Mouse (Mus musculus): ENCODE data around the gene Galnt2. TPM values are rescaled to one million over a fixed set of nuclear protein-coding genes. Genes with fewer than 3 reads are reported as not detected.

Galnt2 gene
- total and polyA plus RNA-seq, 2 experiments from 2014 or later = 36.5 to 54.9 TPM

DNA sequence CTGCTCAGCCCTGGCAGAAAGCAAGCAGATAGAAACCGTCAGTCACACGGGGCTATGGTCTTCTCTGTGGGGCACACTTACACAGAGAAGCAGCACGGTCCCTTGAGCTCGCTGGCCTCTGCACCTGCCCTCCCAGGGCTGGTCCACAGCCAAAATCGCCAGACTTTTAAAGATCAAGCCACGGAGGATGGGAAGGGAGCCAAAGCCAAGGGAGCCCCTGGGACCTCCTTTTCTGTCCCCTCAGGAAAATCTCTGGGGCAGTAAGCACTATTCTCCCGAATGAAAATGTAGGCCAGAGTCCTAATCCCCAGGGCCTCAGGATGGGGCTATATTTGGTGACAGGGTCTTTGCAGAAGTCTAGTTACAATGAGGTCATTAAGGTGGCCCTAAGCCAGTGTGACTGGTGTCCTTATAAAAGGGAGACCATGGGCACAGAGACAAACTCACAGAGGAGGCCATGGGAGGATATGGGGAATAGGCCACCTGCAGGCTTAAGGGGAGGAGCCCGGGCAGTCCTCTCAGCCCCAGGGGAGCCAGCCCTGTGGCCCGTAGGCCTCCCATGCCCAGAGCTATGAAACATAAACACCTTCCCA, 53.9 kb downstream of the Galnt2 start:
- no peak overlapping the region for H3K4me3 ChIP-seq (ENCODE audit: low read length)
- 10% methylated on average over 9 of the region's 9 CpGs for WGBS
- no peak overlapping the region for H3K4me2 ChIP-seq (ENCODE audit: low read depth, low read length)
- DNase-seq (ENCODE audit: low spot score) (peak; percentile 65), ATAC-seq (0 out of 2 replicates have a peak, but pooled peaks have one; percentile 8)
- no peaks in the 10 kb centered on the region for H3K36me3 ChIP-seq (ENCODE audit: insufficient read depth, low read length)
- H3K9me3 ChIP-seq (ENCODE audit: low read length) = no peaks in the 10 kb centered on the region
- TF ChIP-seq CTCF (IDR thresholded peaks at IDR 0.05; ENCODE audit: low read depth) = no peak
- H3K9ac ChIP-seq (replicated peaks; ENCODE audit: low read length) = no peak overlapping the region
- peaks cover 47% of the 10 kb centered on the region for H3K4me1 ChIP-seq (ENCODE audit: insufficient read depth, low read length)
- no peaks in the 10 kb centered on the region for H3K27me3 ChIP-seq (ENCODE audit: insufficient read depth, low read length)
- peak overlapping the region; percentile 69 for H3K27ac ChIP-seq

DNA sequence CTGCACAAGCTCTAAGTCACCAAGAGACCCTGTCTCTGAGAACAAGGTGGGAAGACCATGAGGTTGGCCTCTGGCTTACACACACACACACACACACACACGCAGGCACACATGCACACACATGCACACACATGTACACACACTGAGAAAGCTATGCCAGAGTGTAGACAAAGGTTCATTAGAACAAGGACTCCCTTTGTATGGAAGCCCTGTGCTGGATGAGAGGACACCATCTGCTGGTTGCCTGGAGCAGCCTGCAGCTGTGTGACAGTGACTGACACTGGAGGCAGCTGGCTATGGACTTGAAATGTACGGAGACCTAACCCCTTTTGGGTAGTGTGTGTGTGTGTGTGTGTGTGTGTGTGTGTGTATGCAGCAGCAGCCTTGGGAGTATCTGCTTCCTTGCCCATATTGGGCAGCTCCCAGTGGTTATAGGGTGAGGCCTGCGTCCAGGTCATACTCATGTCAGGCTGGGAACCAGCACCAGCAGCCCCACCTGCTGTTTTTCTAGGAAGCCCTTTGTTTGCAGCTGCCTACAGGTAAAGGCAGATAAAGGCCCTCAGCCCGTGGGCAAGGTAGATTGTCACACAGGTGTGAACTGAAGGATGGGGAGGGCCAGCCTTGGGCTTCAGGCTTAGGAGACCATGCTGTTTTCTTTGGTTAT, 55.4 kb downstream of the Galnt2 start:
- peak overlapping the region; percentile 26; the same call in 1 of the 2 replicates for H3K27ac ChIP-seq
- peak; percentile 61 for TF ChIP-seq CTCF (IDR thresholded peaks at IDR 0.05; ENCODE audit: low read depth)
- no peak overlapping the region for H3K4me2 ChIP-seq (ENCODE audit: low read depth, low read length)
- H3K4me3 ChIP-seq (ENCODE audit: low read length) = no peak overlapping the region
- H3K36me3 ChIP-seq (ENCODE audit: insufficient read depth, low read length) = no peaks in the 10 kb centered on the region
- WGBS = 62% methylated on average over 4 of the region's 4 CpGs
- no peaks in the 10 kb centered on the region for H3K27me3 ChIP-seq (ENCODE audit: insufficient read depth, low read length)
- H3K9me3 ChIP-seq (ENCODE audit: low read length) = no peaks in the 10 kb centered on the region
- peak; percentile 59 for DNase-seq (ENCODE audit: low spot score)
- ATAC-seq = peak; percentile 69
- no peak overlapping the region for H3K9ac ChIP-seq (replicated peaks; ENCODE audit: low read length)
- H3K4me1 ChIP-seq (ENCODE audit: insufficient read depth, low read length) = peaks cover 45% of the 10 kb centered on the region

GRCm38 (mm10) chr8:124288215-124288864, 57.1 kb downstream of the Galnt2 start:
- Histone ChIP-seq H3K9me3 (ENCODE audit: low read length) (no peaks in the 10 kb centered on the region), H3K27ac (no peak overlapping the region), H3K4me2 (ENCODE audit: low read depth, low read length) (no peak overlapping the region), H3K27me3 (ENCODE audit: insufficient read depth, low read length) (no peaks in the 10 kb centered on the region), H3K36me3 (ENCODE audit: insufficient read depth, low read length) (no peaks in the 10 kb centered on the region), H3K4me1 (ENCODE audit: insufficient read depth, low read length) (peaks cover 30% of the 10 kb centered on the region), H3K9ac (replicated peaks; ENCODE audit: low read length) (no peak overlapping the region), H3K4me3 (ENCODE audit: low read length) (no peak overlapping the region)
- TF ChIP-seq CTCF (IDR thresholded peaks at IDR 0.05; ENCODE audit: low read depth) = no peak
- no peak for DNase-seq (ENCODE audit: low spot score)
- 79% methylated on average over 4 of the region's 4 CpGs for WGBS
- ATAC-seq = no peak

- no peak for TF ChIP-seq CTCF (IDR thresholded peaks at IDR 0.05; ENCODE audit: low read depth)
- H3K27me3 ChIP-seq (ENCODE audit: insufficient read depth, low read length) = no peaks in the 10 kb centered on the region
Observed at GRCm38 (mm10) chr8:124289481-124290050, 58.4 kb downstream of the Galnt2 start.

DNA sequence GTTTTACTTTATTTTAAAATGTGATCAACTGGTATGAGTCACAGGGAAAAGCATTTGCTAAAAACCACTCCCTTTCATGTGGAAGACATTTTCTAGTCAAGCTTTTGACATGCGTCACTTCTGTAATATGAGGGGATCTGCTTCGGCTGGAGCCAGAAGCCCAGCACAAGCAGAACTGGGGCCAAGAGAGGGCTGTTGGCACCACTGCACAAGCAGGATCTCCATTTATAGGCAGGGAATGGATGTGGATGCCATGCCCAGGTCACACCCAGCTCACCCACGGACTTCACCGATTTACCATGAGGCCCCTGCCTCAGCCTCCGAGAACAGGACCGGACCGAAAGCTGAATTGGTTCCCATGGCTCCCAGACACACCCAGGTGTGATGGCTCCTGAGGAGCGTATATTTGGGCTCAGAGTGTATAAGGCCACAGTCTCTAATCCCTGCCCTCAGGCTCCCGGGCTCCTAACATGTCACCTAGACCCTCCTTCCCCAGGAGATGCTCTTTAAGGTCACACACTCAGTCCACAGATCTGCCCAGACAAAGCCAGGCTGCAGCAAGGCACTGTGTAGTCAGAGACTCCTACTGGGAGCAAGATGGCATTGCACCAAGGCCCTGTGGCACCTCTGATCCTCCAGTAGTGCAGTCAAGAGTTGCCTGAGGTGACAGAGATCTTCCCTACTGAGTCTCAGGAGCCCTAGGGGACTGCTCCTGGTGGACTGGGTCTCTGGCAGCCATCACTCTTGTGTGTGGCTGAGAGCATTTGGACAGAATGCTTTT, 59.9 kb downstream of the Galnt2 start:
- DNase-seq (ENCODE audit: low spot score) (peak; percentile 48), ATAC-seq (no peak)
- Histone ChIP-seq H3K4me1 (ENCODE audit: insufficient read depth, low read length) (peaks cover 6% of the 10 kb centered on the region; the same call in 1 of the 2 replicates), H3K4me3 (ENCODE audit: low read length) (no peak overlapping the region), H3K36me3 (ENCODE audit: insufficient read depth, low read length) (no peaks in the 10 kb centered on the region), H3K4me2 (ENCODE audit: low read depth, low read length) (no peak overlapping the region), H3K27me3 (ENCODE audit: insufficient read depth, low read length) (no peaks in the 10 kb centered on the region), H3K9ac (replicated peaks; ENCODE audit: low read length) (no peak overlapping the region), H3K27ac (no peak overlapping the region), H3K9me3 (ENCODE audit: low read length) (no peaks in the 10 kb centered on the region)
- WGBS = 86% methylated on average over 9 of the region's 9 CpGs
- peak; percentile 53 for TF ChIP-seq CTCF (IDR thresholded peaks at IDR 0.05; ENCODE audit: low read depth)

More at GRCm38 (mm10) chr8:124289481-124290050, 58.4 kb downstream of the Galnt2 start:
- no peaks in the 10 kb centered on the region for H3K36me3 ChIP-seq (ENCODE audit: insufficient read depth, low read length)
- H3K4me3 ChIP-seq (ENCODE audit: low read length) = no peak overlapping the region
- 79% methylated on average over 5 of the region's 5 CpGs for WGBS
- H3K4me1 ChIP-seq (ENCODE audit: insufficient read depth, low read length) = peaks cover 20% of the 10 kb centered on the region
- no peak overlapping the region for H3K9ac ChIP-seq (replicated peaks; ENCODE audit: low read length)
- H3K27ac ChIP-seq = no peak overlapping the region
- ATAC-seq (no peak), DNase-seq (ENCODE audit: low spot score) (no peak)
- H3K9me3 ChIP-seq (ENCODE audit: low read length) = no peaks in the 10 kb centered on the region
- no peak overlapping the region for H3K4me2 ChIP-seq (ENCODE audit: low read depth, low read length)

- no peaks in the 10 kb centered on the region for H3K27me3 ChIP-seq (ENCODE audit: insufficient read depth, low read length)
- H3K27ac ChIP-seq = no peak overlapping the region
- DNase-seq (ENCODE audit: low spot score) = no peak
- no peak for TF ChIP-seq CTCF (IDR thresholded peaks at IDR 0.05; ENCODE audit: low read depth)
- H3K4me2 ChIP-seq (ENCODE audit: low read depth, low read length) = no peak overlapping the region
- H3K9ac ChIP-seq (replicated peaks; ENCODE audit: low read length) = no peak overlapping the region
- 88% methylated on average over 5 of the region's 5 CpGs for WGBS
- no peak overlapping the region for H3K4me3 ChIP-seq (ENCODE audit: low read length)
- H3K36me3 ChIP-seq (ENCODE audit: insufficient read depth, low read length) = no peaks in the 10 kb centered on the region
- no peaks in the 10 kb centered on the region for H3K9me3 ChIP-seq (ENCODE audit: low read length)
- no peak for ATAC-seq
- peaks cover 4% of the 10 kb centered on the region; the same call in 1 of the 2 replicates for H3K4me1 ChIP-seq (ENCODE audit: insufficient read depth, low read length)
Observed at GRCm38 (mm10) chr8:124291693-124292092, 60.5 kb downstream of the Galnt2 start.

Data from hindbrain, postnatal 0 days (tissue).